Mouse (Mus musculus) C2C12 (cell line): Measurements from ENCODE around the gene Kdm6a.

Source experiments
- CTCF ChIP-seq: IDR thresholded peaks from one replicate; pipeline ENCODE4 v1.5.1; 2011; ENCODE audit not compliant: control insufficient read depth, insufficient read depth, insufficient read length
- MYOD1 ChIP-seq: IDR thresholded peaks from one replicate; pipeline ENCODE4 v1.6.1; 2011; ENCODE audit warnings: low read depth; ENCODE audit not compliant: control insufficient read depth, insufficient read length
- USF1 ChIP-seq: IDR thresholded peaks from one replicate; pipeline ENCODE4 v1.6.1; 2011; ENCODE audit warnings: low read depth, mild to moderate bottlenecking, control low read depth, moderate library complexity

DNA sequence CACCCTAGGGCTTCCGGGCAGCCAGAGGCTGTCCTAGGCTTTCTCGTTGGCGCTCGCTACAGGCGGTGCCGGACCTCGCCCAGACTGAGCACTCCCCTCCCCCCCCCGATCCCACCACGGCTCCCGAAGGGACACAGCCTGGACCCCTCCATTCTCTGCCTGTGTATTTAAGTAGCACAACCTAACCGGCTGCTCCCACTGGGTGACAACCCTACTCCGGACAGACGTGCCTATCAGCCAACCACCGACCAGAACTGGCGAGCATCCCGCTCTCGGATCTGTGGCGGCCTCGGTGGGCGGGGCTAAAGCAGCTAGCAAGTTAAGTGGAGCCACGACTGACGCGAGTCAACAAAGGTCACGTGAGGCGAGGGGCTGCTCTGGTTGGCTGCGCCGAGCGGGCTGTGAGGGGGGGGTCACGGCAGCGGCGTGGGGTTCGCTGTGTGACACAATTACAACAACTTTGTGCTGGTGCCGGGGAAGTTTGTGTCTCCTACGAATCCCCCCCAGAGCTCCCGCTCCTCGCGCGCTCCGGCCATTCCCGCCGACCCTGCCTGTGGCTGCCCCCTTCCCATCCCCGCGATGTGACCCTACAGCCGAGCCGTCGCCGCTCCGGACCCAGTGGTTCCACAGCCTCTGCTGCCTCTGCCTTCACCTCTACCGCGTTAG, at the start of gene Kdm6a:
- TF ChIP-seq CTCF = no peak
- no peak for TF ChIP-seq MYOD1
- TF ChIP-seq USF1 = peak; percentile 98
